Mouse (Mus musculus) C2C12 (cell line): ENCODE results near the gene Smap2.

Experiments used
- CTCF ChIP-seq: IDR thresholded peaks from one replicate; pipeline ENCODE4 v1.5.1; 2011; ENCODE audit not compliant: control insufficient read depth, insufficient read depth, insufficient read length
- MAX ChIP-seq: IDR thresholded peaks from one replicate; pipeline ENCODE4 v1.6.1; 2011; ENCODE audit warnings: mild to moderate bottlenecking, control low read depth
- USF1 ChIP-seq: IDR thresholded peaks from one replicate; pipeline ENCODE4 v1.6.1; 2011; ENCODE audit warnings: low read depth, mild to moderate bottlenecking, control low read depth, moderate library complexity

DNA sequence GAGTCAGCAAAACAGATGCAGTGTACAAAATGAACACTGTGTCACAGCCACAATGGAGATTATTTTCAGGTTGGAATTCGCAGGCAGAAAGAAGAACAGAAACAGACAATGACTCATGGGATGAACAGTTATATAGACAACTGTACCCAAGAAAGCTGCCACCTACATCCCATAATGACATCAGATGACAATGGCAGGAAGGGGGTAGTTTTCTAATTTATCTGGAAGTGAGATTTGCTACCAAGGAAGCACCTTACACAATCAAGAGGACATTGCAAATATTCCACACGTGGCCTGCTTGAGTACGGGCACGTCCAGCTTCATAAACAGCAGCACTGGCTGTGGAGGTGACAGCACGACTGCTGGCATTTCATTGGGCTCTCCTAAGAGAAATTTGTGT lies 7.9 kb downstream of the Smap2 start:
- TF ChIP-seq CTCF (no peak), USF1 (no peak), MAX (no peak)
